Mouse (Mus musculus): ENCODE results near the gene Hyal3.

Hyal3 gene

DNA sequence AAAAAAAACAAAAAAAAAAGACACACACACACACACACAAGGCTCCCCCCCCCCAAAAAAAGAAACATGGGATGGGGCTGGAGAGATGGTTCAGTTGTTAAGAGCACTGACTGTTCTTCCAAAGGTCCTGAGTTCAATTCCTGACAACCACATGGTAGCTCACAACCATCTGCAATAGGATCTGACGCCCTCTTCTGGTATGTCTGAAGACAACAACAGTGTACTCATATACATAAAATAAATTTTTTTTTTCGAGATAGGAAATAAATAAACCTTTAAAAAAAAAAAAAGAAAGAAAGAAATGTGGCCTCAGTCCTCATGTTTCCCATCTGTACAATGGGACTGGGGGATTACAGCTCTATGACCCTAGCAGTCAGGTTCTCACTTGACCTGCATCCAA lies 36.8 kb downstream of the Hyal3 start:
- no peak for DNase-seq (ENCODE audit: low spot score in 2 of 2)

DNA sequence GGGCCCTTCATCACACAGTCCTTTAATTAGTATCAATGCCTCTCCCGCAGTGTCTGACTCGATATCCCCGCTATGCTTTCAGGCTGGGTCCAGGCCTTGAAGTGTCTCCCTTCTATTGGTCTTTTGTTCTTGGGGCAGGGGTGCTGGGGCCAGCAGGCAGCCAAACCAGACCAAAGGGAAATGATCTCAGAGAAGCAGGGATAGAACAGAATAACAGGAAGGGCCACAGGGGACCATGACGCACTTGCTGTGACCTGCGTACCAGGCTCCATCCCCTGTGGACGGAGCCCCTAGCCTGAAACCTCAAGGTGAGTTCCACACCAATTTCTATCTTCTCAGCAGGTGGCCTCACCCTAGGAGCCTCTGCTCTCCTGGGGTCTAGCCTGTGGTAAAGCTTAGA lies 37.5 kb downstream of the Hyal3 start:
- no peak for DNase-seq (ENCODE audit: low spot score in 2 of 2)

DNA sequence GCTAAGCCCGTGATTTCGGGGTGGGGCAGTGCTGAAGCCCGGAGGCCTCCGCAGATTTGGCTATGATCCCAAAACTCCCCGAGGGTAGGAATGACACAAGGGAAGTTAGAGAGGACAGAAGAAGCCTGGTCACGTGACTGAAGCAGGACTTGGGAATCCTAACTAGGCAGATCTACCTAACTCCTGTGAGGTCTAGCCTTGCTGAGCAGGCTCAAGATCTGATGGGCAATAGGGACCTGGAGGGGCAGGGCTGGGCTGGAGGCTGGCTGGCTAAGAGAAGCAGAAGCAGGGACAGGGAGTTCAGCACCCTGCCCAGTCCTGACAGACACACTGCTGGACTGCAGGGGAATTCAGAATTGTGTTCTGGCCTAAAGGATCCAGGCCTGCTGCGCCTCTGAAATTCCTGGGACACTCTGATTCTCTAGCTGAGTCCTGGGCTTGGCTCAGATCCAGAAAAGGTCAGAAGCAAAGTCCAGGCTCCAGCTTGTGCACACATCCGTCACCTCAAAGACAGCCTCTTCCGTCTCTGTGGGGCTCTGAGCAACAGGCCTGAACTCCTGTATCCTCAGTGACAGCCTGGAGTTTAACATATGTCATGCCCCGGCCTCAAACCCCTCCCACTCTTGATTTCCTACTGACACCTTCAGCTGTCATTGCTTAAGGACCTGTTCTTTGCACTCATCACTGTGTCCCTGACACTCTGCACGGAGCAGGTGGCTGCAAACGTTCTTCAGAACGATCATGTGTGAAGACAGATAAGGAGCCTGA lies 38.3 kb downstream of the Hyal3 start:
- DNase-seq (ENCODE audit: low spot score in 2 of 2), result no peak

DNA sequence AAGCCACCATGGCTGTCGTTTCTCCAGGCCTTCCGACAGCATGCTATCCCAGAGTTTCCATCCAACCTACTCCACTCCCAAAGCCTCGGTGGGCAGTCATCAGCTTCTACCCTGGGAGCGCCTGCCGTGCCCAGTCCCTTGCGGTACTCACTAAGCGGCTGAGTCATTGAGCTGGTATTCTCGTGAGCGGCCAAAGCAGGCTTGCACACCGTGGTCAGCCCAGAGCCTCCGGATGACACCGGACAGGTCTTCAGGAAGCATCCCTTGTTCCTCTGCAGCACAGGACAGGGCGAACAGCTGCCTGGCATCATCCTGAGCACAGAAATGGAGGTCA lies 38.9 kb downstream of the Hyal3 start:
- DNase-seq (ENCODE audit: low spot score in 2 of 2), result no peak

DNA sequence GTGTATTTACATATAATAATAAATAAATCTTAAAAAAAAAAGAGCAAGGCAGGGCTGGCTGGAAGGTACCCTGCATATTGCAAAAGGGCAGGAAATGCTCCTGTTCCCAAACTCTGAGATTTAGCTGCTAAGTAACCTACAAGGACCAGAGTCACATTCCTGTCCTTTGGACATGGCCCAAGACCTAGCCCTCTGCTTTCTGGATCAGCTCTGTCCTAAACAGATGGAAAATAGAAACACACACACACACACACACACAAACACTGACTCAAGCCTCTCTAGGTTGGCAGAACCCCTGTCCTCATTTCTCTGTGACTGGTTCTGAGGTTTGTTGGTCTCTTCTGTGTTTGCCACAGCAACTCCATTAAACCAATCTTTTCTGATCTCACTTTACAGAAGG lies 40.3 kb downstream of the Hyal3 start:
- no peak for DNase-seq (ENCODE audit: low spot score in 2 of 2)

DNA sequence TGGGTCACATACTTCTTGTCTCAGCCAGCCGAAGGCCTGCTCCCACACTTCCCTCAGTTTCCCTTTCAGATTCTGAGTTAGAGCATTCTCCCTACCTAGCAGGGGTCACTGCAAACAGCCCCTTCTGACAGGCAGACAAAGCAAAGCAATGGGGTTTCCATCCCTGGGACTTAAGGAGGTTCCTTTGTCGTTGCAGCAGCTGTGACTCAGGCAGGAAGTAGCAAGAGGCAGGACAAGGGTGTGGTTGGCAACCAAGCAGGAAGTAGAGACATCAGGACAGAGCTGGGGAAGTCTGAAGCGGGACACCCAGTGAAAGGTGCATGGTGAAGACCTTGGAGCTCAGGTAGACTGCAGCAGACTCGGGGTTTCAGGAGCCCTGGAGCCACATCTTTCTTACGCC lies 43.9 kb downstream of the Hyal3 start:
- no peak for DNase-seq (ENCODE audit: low spot score in 2 of 2)

DNA sequence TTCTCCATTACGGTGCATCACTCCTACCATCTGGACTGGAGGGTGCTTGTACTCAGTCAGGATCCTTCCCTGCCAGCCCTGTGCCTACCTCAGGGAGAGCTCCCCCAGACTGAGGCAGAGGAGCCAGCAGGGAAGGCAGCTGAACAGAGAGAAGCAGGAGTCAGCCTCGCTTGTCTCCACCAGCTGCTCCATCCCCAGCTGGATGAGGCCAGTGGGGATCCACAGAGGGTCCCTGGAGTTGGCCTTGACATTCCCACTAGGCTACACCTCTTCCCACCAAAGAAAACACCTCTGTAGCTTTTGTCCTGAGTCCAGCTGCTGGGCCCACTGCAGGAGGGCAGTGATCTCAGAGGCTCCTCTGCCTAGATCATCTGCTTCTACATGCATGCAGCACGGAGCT lies 44.3 kb downstream of the Hyal3 start:
- no peak for DNase-seq (ENCODE audit: low spot score in 2 of 2)

DNA sequence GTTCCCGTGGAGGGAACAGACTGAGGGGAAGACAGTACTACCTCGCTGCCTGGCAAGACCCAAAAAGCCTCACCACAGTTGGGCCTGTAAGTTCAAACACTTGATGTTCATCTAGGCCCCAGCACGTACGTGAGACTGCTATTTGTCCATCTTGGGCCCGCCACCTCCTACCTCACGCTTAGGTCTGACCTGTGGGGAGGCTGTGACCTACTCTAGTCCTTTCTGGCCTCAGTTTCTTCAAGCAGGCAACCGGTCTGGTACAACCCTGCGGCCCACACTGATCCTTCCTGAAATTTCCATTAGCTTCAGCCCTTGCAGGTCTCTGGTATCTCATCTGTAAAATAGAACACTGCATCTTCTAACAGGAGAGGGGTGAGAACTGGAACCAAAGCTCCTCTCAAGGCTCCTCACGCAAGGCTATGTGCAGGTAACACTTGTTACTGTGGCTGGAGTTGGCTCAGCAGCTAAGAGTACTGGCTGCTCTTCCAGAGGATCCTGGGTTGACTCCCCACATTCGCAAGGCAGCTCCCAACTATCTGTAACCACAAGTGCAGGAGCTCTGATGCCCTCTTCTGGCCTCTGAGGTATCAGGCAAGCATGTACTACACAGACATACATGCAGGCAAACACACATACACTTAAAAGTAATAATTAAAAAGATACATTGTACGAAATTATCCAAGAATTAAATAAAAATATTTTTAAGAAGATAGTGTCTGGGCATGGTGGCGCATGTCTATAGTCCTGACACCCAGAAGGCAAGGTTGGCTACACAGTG lies 44.9 kb downstream of the Hyal3 start:
- DNase-seq (ENCODE audit: low spot score in 2 of 2), result no peak

DNA sequence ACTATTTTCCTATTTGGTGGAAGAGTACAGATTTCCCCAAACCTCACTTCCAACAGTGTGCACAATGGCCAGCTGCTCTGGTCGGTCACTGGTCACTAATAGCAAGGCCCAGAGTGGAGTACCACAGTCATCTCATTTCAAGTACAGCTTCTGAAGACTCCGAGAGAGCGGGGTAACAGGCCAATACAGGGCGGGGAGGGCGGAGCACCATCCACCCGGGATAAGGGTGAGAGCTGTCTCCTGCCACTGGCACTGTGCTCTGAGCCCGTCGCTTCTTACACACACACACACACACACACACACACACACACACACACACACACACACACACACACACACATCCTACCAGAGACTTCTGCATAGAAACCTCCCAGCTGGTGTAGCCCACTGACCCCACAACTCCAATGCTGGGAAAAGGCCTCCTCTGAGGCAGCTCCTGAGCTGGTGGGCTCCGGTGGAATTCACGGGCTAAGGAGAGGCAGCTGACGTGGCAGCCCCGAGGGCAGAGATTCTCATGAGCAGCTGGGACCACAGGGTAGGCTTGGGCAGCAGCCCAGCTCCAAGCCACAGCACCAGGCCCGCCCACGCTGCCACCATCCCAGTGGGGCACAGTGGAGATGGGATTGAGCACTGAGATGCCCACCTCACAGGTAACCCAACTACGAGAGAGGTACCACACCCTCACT lies 45.7 kb downstream of the Hyal3 start:
- no peak for DNase-seq (ENCODE audit: low spot score in 2 of 2)

DNA sequence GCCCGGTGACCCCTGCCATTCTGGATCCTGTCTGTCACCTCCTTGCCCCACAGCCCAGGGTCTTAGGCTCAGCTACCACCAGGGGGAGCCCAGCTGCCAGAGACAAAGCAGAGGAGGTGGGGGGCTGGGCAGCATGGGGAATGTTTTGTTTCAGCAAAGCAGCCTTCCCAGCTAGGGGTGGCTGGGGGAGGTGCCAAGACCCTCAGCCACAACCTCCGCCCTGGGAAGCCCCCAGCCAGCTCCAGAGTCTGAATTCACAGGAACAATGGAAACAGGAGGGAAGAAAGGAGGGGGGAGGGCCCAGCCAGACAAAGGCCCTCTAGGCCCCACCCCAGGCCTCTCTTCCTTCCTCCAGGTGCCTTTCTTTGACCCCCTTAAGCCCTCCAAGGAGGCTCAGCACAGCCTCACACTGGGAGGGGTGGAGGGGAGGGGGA lies 46.2 kb downstream of the Hyal3 start:
- DNase-seq (ENCODE audit: low spot score in 2 of 2), result peak; percentile 59 to 83

DNA sequence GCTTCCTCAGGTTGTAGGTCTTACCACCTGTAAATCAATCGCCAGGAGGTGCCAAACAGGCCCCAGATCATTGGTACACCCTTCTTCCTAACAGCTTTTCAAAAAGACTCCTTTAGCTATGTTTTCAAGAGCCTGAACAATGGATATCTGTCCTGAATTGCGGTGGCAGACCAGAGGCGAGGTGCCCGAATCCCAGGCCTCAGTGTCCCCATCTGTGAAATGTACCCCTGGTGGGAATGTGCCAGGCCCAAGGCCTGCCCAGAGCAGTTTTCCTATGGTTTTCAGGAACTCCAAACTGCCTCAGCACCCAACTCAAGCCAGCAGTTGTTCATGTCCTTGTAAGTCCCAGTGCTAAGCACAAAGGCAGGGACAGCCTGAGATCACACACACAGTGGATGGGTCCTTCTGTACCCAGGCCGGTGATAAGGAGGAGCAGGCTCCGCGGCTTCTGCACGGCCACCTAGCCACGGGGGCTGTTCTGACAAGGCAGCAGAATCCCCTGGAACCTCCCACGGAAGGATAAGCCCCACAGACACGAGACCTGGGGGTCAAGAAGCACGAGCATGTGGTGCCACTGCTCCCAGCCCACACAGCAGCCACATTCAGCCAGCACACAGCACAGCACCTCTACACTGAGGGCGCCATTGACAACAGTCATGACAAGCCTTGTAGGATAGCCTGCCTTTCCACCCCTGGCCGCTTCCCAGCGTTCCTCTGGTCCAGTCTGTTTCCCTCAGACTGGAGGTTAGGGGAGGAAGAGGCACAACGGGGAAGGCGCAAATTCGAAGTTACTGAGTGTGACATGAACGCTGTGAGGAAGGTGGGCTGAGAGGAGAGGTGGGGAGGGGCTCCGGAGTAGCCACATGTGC lies 47.0 kb downstream of the Hyal3 start:
- DNase-seq (ENCODE audit: low spot score in 2 of 2), result no peak

DNA sequence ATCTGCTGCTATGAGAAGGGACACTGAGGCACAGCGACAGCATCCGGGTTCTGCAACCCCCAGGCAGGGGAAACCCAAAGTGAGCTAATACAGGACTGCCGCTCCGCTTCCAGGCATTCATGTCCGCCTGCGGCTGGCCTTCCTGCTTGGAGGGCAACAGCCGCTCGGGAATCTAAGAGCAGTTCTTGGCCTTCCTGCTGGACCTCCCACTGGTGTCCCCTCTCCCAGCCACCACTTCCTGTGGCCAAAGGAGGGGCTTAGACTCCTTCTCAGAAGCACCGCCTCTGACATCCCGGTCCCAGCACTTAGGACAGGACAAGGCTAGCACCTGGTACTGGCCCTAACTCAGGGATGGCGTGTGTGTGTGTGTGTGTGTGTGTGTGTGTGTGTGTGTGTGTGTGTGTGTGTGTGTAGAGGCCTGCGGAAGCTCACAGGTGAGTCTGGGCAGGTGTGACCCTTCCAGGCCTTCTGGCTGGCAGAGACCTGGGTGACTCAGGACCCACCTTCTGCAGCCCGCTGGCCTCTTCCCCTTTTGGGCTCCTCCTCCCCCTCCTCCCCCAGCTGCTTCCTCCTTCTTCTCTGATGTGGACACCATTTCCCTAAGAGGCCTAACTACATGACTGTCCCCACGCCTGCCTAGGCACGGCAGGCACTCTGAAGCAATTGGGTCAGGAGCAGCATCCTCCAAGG lies 48.2 kb downstream of the Hyal3 start:
- DNase-seq (ENCODE audit: low spot score in 2 of 2), result peak; percentile 34 to 56

DNA sequence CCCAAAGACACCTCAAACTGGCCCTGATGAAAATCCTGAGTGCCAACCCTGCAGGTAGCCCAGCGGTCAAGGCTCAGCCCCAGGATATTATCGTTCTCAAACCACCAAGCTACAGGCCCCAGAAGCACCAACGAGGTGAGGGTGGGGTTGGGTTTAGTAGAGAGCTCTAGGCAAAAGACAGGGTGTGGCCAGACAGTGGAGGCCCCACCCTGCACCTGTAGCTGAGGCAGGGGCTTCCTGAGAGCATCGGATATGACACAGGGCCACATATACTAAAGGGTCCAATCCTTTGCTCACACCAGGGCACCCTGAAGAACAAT lies 48.8 kb downstream of the Hyal3 start:
- no peak for DNase-seq (ENCODE audit: low spot score in 2 of 2)

DNA sequence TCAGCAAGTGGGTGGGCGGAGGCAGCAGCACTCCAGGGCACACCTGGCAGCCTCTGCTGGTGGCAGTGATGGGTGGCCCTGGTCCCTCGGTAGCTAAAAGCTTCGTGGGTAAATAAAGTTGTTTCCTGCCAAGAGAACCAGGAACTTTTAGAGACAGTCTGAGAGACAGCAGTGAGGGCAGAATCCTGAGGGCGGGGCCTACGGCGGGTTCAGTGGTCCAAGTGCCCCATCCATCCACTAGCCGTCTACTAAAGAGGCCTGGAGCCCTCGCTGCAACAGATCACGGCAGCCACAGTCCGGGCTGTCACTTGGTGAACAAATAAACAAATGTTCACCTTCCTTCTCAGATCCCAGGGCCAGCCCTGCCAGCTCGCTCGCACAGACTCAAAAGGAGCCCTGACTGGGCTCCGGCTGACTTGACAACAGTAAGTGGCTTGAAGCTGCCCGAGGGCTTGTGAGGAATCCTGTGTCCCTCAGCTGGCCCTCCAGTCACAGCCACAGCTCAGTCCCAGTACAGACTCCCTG lies 49.3 kb downstream of the Hyal3 start:
- no peak for DNase-seq (ENCODE audit: low spot score in 2 of 2)

DNA sequence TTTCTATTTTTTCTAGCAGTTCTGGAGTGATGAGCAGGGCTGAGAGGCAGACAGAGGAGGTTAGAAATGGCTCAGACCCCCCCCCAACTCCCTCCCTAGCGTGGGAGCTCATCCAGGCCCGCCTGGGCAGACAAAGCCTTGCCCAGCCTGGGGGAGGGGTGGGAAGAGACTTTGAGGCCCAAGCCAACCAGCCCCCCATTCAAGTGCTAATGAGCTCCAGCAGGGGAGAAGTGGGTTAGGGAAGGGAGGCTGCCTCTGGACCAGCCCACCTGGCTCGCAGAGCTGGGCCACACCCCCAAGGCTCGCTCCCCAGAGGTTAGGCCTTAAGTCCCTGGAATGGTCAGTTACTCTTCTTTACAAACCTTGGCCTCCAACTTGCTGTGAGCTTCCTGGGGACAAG lies 50.0 kb downstream of the Hyal3 start:
- DNase-seq (ENCODE audit: low spot score in 2 of 2), result no peak

DNA sequence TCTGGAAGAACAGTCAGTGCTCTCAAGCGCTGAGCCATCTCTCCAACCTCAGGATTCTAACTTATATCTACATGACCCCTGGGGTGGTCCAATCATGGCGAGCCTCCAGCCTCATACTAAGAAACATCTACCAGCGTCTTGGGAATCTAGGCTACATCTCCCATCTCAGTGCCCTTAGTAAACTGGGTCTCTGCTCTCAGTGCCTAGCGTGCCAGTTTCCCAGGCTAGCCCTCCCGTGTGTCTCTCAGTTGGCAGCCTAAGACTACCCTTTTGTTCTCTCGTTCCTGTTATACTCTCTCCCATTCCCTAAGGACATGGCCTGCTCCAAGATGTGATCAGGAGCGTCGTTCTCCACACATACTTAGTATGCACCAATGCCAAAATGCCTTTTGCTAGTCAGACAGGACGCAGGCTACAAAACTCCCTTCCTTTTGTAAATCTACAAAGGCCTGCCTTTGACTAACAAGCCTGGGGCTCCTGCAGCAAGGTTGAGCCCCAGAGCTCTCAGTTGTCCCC lies 50.8 kb downstream of the Hyal3 start:
- no peak for DNase-seq (ENCODE audit: low spot score in 2 of 2)

DNA sequence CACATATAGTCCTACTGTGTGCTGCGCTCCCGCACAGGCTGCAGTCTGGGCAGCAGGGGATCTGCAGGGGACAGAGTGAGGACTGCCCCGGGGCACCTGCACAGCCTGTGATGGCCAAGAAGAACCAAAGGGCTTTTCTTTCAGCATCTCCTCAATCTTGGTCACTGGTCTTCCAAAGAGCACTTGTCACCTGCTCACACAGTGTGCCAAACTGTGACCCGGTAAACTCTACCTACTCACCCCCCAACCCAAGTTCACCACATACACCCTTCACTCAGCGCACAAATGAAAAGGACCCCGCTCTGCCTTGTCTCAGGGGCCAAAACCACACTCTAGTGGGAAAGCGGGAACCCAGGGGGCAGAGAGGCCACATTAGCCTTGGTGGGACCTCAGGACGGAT lies 51.2 kb downstream of the Hyal3 start:
- no peak for DNase-seq (ENCODE audit: low spot score in 2 of 2)

DNA sequence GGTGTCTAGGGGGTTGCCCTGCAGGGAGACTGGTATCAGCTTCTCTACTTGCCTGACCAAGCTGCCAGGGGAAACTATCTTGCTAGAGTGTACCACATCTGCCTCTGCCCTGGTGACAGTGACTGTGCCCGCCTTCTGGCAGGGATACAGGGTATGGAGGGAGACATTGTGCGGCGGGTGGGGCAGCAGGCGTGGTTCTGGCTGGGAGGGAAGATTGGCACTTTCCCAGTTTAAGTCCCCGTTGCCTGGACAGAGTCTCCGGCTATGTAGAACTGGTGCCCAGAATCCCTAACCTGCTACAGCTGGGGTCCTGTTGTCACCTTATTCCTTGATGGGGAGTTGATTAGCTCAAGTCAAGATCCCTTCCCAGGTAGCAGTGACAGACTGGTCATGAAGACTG lies 51.9 kb downstream of the Hyal3 start:
- peak; percentile 58 to 60 for DNase-seq (ENCODE audit: low spot score in 2 of 2)

DNA sequence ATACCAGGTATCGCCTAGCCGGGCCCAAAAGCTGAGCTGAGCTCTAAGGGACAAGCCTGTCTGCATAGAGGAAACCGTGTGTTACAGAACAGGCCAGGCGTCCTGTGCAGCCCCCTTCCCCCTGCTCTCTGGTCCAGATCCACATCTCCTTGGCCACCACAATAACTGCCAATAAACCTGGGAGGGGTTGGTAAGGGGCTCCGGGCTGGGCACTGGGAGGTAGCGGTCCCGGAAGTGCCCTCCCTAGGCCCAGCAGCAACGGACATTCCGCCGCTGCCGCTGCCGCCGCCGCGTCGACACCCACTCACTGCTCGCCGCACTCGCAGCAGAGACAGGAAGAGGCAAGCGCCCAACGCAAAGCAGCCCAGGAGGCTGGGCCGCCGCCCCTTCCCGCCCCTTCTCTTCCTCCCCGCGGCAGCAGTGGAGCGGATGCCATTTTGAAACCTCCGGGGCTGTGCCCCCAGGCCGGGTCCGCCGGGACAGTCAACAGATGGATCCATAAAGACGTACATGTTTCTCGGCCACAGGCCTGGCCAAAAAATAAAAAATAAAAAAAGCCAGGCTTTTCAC lies 52.6 kb downstream of the Hyal3 start:
- DNase-seq (ENCODE audit: low spot score in 2 of 2), result peak; percentile 75 to 80

DNA sequence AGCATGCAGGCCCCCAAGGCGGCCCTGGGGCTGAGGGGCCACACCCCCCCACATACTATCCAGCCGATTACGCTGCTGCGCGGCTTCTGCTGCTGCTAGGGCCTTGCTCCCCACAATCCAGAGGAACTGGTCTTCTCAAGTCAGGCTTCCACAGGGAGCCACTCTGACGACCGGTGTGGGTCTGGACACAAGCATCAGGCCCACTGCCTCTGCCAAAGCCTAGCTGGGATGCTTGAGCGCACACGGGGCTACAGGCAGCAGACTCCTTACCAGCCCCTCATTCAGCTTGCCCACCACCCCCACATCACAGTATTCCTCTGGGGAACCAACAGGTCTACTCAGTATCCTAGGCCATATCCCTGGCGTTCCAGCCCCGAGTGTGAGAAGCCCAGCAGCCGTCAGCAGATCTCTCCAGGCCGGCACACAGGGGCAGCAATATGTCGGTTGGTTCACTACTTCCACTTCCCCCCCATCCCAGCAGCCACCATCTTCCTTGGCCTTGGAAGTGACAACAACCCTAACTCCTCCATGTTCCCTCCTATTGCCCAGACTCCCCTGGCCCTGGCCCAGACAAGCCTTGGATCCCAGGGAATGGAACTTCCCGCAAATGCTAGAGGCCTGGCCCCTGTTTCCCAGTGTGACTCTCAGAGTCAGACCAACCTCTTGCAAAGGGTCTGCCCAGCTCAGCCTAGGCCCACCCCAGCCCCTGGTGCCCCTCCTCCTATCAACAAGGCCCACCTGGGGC lies 53.2 kb downstream of the Hyal3 start:
- no peak for DNase-seq (ENCODE audit: low spot score in 2 of 2)

Data from spleen, postnatal 14 days (tissue).